Mouse (Mus musculus): ENCODE data around the gene Col25a1. TPM values are rescaled to one million over a fixed set of nuclear protein-coding genes. Genes with fewer than 3 reads are reported as not detected.

The Col25a1 gene
- polyA plus RNA-seq, 2 experiments, result 0.94 to 1.1 TPM

GRCm38 (mm10) chr3:130157551-130157950 lies 26.2 kb downstream of the Col25a1 start:
- Histone ChIP-seq H3K4me3 (ENCODE audit: insufficient read depth in 1 of 2, low read depth in 2 of 2, low read length in 2 of 2) (no peak overlapping the region), H3K27me3 (ENCODE audit: control insufficient read depth, insufficient read depth, low read length) (no peaks in the 10 kb centered on the region), H3K27ac (no peak overlapping the region), H3K9me3 (ENCODE audit: control insufficient read depth, low read length) (no peaks in the 10 kb centered on the region), H3K36me3 (replicated peaks; ENCODE audit: control insufficient read depth, insufficient read depth, low read depth) (no peaks in the 10 kb centered on the region), H3K4me1 (replicated peaks; ENCODE audit: control insufficient read depth in 2 of 2, insufficient read depth in 2 of 2, low read length in 1 of 2) (no peaks in the 10 kb centered on the region), H3K4me2 (ENCODE audit: low read depth) (no peak overlapping the region), H3K9ac (replicated peaks) (no peak overlapping the region)
- ATAC-seq (ENCODE audit: insufficient read depth), result no peak
- WGBS (ENCODE audit: insufficient replicate concordance), result 49% methylated on average over 3 of the region's 3 CpGs
- DNase-seq (ENCODE audit: low read depth in 3 of 3, low spot score in 3 of 3), result no peak
- TF ChIP-seq CTCF (IDR thresholded peaks at IDR 0.05; ENCODE audit: low read depth) (no peak), EP300 (IDR thresholded peaks at IDR 0.05; ENCODE audit: low read depth) (no peak)

GRCm38 (mm10) chr3:130159906-130160305 lies 28.6 kb downstream of the Col25a1 start:
- Histone ChIP-seq H3K27me3 (ENCODE audit: control insufficient read depth, insufficient read depth, low read length) (no peaks in the 10 kb centered on the region), H3K4me2 (ENCODE audit: low read depth) (no peak overlapping the region), H3K4me1 (replicated peaks; ENCODE audit: control insufficient read depth in 2 of 2, insufficient read depth in 2 of 2, low read length in 1 of 2) (no peaks in the 10 kb centered on the region), H3K9me3 (ENCODE audit: control insufficient read depth, low read length) (no peaks in the 10 kb centered on the region), H3K9ac (replicated peaks) (no peak overlapping the region), H3K36me3 (replicated peaks; ENCODE audit: control insufficient read depth, insufficient read depth, low read depth) (no peaks in the 10 kb centered on the region), H3K27ac (no peak overlapping the region), H3K4me3 (ENCODE audit: insufficient read depth in 1 of 2, low read depth in 2 of 2, low read length in 2 of 2) (no peak overlapping the region)
- ATAC-seq (ENCODE audit: insufficient read depth) (no peak), DNase-seq (ENCODE audit: low read depth in 3 of 3, low spot score in 3 of 3) (no peak)
- 54% methylated on average over 4 of the region's 4 CpGs for WGBS (ENCODE audit: insufficient replicate concordance)
- no peak for TF ChIP-seq CTCF (IDR thresholded peaks at IDR 0.05; ENCODE audit: low read depth)
- TF ChIP-seq EP300 (IDR thresholded peaks at IDR 0.05; ENCODE audit: low read depth), result no peak

- Histone ChIP-seq H3K9ac (replicated peaks) (no peak overlapping the region), H3K4me3 (ENCODE audit: insufficient read depth in 1 of 2, low read depth in 2 of 2, low read length in 2 of 2) (no peak overlapping the region), H3K4me1 (replicated peaks; ENCODE audit: control insufficient read depth in 2 of 2, insufficient read depth in 2 of 2, low read length in 1 of 2) (no peaks in the 10 kb centered on the region), H3K4me2 (ENCODE audit: low read depth) (no peak overlapping the region), H3K9me3 (ENCODE audit: control insufficient read depth, low read length) (no peaks in the 10 kb centered on the region), H3K36me3 (replicated peaks; ENCODE audit: control insufficient read depth, insufficient read depth, low read depth) (no peaks in the 10 kb centered on the region), H3K27me3 (ENCODE audit: control insufficient read depth, insufficient read depth, low read length) (no peaks in the 10 kb centered on the region), H3K27ac (no peak overlapping the region)
- TF ChIP-seq EP300 (IDR thresholded peaks at IDR 0.05; ENCODE audit: low read depth) (no peak), CTCF (IDR thresholded peaks at IDR 0.05; ENCODE audit: low read depth) (no peak)
- DNase-seq (ENCODE audit: low read depth in 3 of 3, low spot score in 3 of 3), result no peak
- no peak for ATAC-seq (ENCODE audit: insufficient read depth)
- WGBS (ENCODE audit: insufficient replicate concordance), result 54% methylated on average over 4 of the region's 4 CpGs
These were observed 29.6 kb downstream of the Col25a1 start for GRCm38 (mm10) chr3:130160902-130161301.

- H3K36me3 ChIP-seq (replicated peaks; ENCODE audit: control insufficient read depth, insufficient read depth, low read depth), result no peaks in the 10 kb centered on the region
- H3K27ac ChIP-seq, result no peak overlapping the region
- H3K9ac ChIP-seq (replicated peaks), result no peak overlapping the region
- DNase-seq (ENCODE audit: low read depth in 3 of 3, low spot score in 3 of 3) (no peak), ATAC-seq (ENCODE audit: insufficient read depth) (no peak)
- H3K27me3 ChIP-seq (ENCODE audit: control insufficient read depth, insufficient read depth, low read length), result no peaks in the 10 kb centered on the region
- 57% methylated on average over 13 of the region's 13 CpGs for WGBS (ENCODE audit: insufficient replicate concordance)
- H3K4me3 ChIP-seq (ENCODE audit: insufficient read depth in 1 of 2, low read depth in 2 of 2, low read length in 2 of 2), result no peak overlapping the region
- no peak for TF ChIP-seq EP300 (IDR thresholded peaks at IDR 0.05; ENCODE audit: low read depth)
- TF ChIP-seq CTCF (IDR thresholded peaks at IDR 0.05; ENCODE audit: low read depth), result no peak
- H3K4me1 ChIP-seq (replicated peaks; ENCODE audit: control insufficient read depth in 2 of 2, insufficient read depth in 2 of 2, low read length in 1 of 2), result no peaks in the 10 kb centered on the region
- H3K9me3 ChIP-seq (ENCODE audit: control insufficient read depth, low read length), result no peaks in the 10 kb centered on the region
- H3K4me2 ChIP-seq (ENCODE audit: low read depth), result no peak overlapping the region
These were observed 30.1 kb downstream of the Col25a1 start for GRCm38 (mm10) chr3:130161323-130161917.

GRCm38 (mm10) chr3:130166875-130167274 lies 35.6 kb downstream of the Col25a1 start:
- no peak overlapping the region for H3K4me2 ChIP-seq (ENCODE audit: low read depth)
- H3K4me1 ChIP-seq (replicated peaks; ENCODE audit: control insufficient read depth in 2 of 2, insufficient read depth in 2 of 2, low read length in 1 of 2), result no peaks in the 10 kb centered on the region
- ATAC-seq (ENCODE audit: insufficient read depth), result no peak
- TF ChIP-seq CTCF (IDR thresholded peaks at IDR 0.05; ENCODE audit: low read depth) (no peak), EP300 (IDR thresholded peaks at IDR 0.05; ENCODE audit: low read depth) (no peak)
- no peaks in the 10 kb centered on the region for H3K27me3 ChIP-seq (ENCODE audit: control insufficient read depth, insufficient read depth, low read length)
- H3K36me3 ChIP-seq (replicated peaks; ENCODE audit: control insufficient read depth, insufficient read depth, low read depth), result no peaks in the 10 kb centered on the region
- no peak overlapping the region for H3K27ac ChIP-seq
- DNase-seq (ENCODE audit: low read depth in 3 of 3, low spot score in 3 of 3), result no peak
- no peak overlapping the region for H3K4me3 ChIP-seq (ENCODE audit: insufficient read depth in 1 of 2, low read depth in 2 of 2, low read length in 2 of 2)
- WGBS (ENCODE audit: insufficient replicate concordance), result 48% methylated on average over 4 of the region's 4 CpGs
- no peak overlapping the region for H3K9ac ChIP-seq (replicated peaks)
- no peaks in the 10 kb centered on the region for H3K9me3 ChIP-seq (ENCODE audit: control insufficient read depth, low read length)

All from liver, embryonic 14.5 days (tissue).